Mouse (Mus musculus) limb, embryonic 10.5 days (tissue): ENCODE data around the gene Tep1. TPM values are rescaled to one million over a fixed set of nuclear protein-coding genes. Genes with fewer than 3 reads are reported as not detected.
"Not testable (repeated sequence)": the region's sequence is repeated elsewhere in the genome, so short reads cannot be mapped to it uniquely, and the experiment has no call there.

ENCODE experiments used
- DNase-seq: peaks from one replicate; pipeline ENCODE4 v3.0.0-alpha.2; 2017; ENCODE audit warnings: low spot score
- H3K27ac ChIP-seq: fragments of 300-500 bp; sonication (generic); 2 replicates; pipeline ENCODE4 v1.5.1; 2016; ENCODE audit warnings: mild to moderate bottlenecking
- H3K27me3 ChIP-seq: fragments of 300-500 bp; sonication (generic); 2 replicates; pipeline ENCODE4 v1.6.1; 2016; ENCODE audit warnings: low read depth, mild to moderate bottlenecking; ENCODE audit not compliant: poor library complexity, severe bottlenecking
- H3K36me3 ChIP-seq: fragments of 300-500 bp; sonication (generic); 2 replicates; pipeline ENCODE4 v1.6.1; 2016; ENCODE audit warnings: mild to moderate bottlenecking, moderate library complexity
- H3K4me1 ChIP-seq: fragments of 300-500 bp; sonication (generic); 2 replicates; pipeline ENCODE4 v1.6.1; 2016
- H3K4me3 ChIP-seq: fragments of 300-500 bp; sonication (generic); 2 replicates; pipeline ENCODE4 v1.5.1; 2016; ENCODE audit warnings: mild to moderate bottlenecking, moderate library complexity
- H3K9me3 ChIP-seq: fragments of 300-500 bp; sonication (generic); replicated peaks from 2 replicates; pipeline ENCODE4 v1.6.1; 2016; ENCODE audit warnings: mild to moderate bottlenecking
- WGBS: fragments of 180-500 bp; shearing (Covaris S2); methylation state at CpG from one replicate; pipeline ENCODE4 v1.1.7; 2016; 5-methylcytosine and 5-hydroxymethylcytosine counted together
- polyA plus RNA-seq: library from polyadenylated mRNA; unstranded; fragments of >200 nt; fragmentation: Nextera tagmentation; extraction: Ambion mirVana; gene quantifications from 2 replicates; pipeline ENCODE4 v1.2.1, GENCODE M21; 2016

The Tep1 gene
- polyA plus RNA-seq: 3.8 and 5.7 TPM in 2 replicates

GRCm38 (mm10) chr14:50869889-50870804 is at the start of gene Tep1:
Tep1 (minus strand) TSS chr14:50870560.
- peak within 1 kb of the TSS; percentile 67 for H3K4me3 ChIP-seq
- 6% methylated on average over 32 of the region's 32 CpGs for WGBS

GRCm38 (mm10) chr14:50911356-50911755 is 41.0 kb upstream of the Tep1 start:
- Histone ChIP-seq H3K36me3 (peaks cover 58% of the 10 kb centered on the region), H3K27me3 (no peaks in the 10 kb centered on the region), H3K4me3 (no peak overlapping the region), H3K4me1 (no peaks in the 10 kb centered on the region), H3K27ac (no peak overlapping the region), H3K9me3 (no peaks in the 10 kb centered on the region)
- 65% methylated on average over 3 of the region's 3 CpGs for WGBS
- no peak for DNase-seq

More at GRCm38 (mm10) chr14:50869889-50870804, at the start of gene Tep1:
- Histone ChIP-seq H3K27me3 (no peaks in the 10 kb centered on the region), H3K4me1 (peaks cover 10% of the 10 kb centered on the region; the same call in 1 of the 2 replicates), H3K9me3 (no peaks in the 10 kb centered on the region), H3K36me3 (no peaks in the 10 kb centered on the region), H3K27ac (peak within 1 kb of the TSS; percentile 88)
- peak; percentile 85 for DNase-seq

- peaks cover 8% of the 10 kb centered on the region for H3K4me1 ChIP-seq
- no peak for DNase-seq
- peaks cover 27% of the 10 kb centered on the region for H3K36me3 ChIP-seq
- H3K4me3 ChIP-seq: no peak overlapping the region
- no peaks in the 10 kb centered on the region for H3K27me3 ChIP-seq
- no peaks in the 10 kb centered on the region for H3K9me3 ChIP-seq
- no peak overlapping the region for H3K27ac ChIP-seq
- 84% methylated on average over 4 of the region's 4 CpGs for WGBS
These were observed 37.8 kb upstream of the Tep1 start for GRCm38 (mm10) chr14:50908126-50908525.

GRCm38 (mm10) chr14:50905327-50905726 is 35.0 kb upstream of the Tep1 start:
- not testable (repeated sequence) for H3K4me3 ChIP-seq, H3K27me3 ChIP-seq, H3K9me3 ChIP-seq, DNase-seq, H3K4me1 ChIP-seq, H3K27ac ChIP-seq, H3K36me3 ChIP-seq

GRCm38 (mm10) chr14:50904828-50905129 is 34.4 kb upstream of the Tep1 start:
- Histone ChIP-seq H3K36me3 (no peaks in the 10 kb centered on the region), H3K9me3 (no peaks in the 10 kb centered on the region), H3K4me1 (peaks cover 8% of the 10 kb centered on the region), H3K27ac (no peak overlapping the region), H3K4me3 (no peak overlapping the region), H3K27me3 (no peaks in the 10 kb centered on the region)
- no peak for DNase-seq
- 87% methylated on average over 4 of the region's 4 CpGs for WGBS

GRCm38 (mm10) chr14:50903973-50904827 is 33.8 kb upstream of the Tep1 start:
- WGBS: 4% methylated on average over 26 of the region's 26 CpGs
- Histone ChIP-seq H3K4me3 (peak overlapping the region; percentile 53), H3K27ac (peak overlapping the region; percentile 66; the same call in 1 of the 2 replicates), H3K36me3 (no peaks in the 10 kb centered on the region), H3K27me3 (no peaks in the 10 kb centered on the region), H3K4me1 (peaks cover 8% of the 10 kb centered on the region), H3K9me3 (no peaks in the 10 kb centered on the region)
- peak; percentile 66 for DNase-seq

- not testable (repeated sequence) for H3K9me3 ChIP-seq, H3K27ac ChIP-seq, H3K4me3 ChIP-seq, DNase-seq, H3K36me3 ChIP-seq
- peaks cover 32% of the 10 kb centered on the region for H3K27me3 ChIP-seq
- WGBS: 98% methylated on average over 2 of the region's 2 CpGs
- H3K4me1 ChIP-seq: peaks cover 13% of the 10 kb centered on the region
These were observed 27.6 kb upstream of the Tep1 start for GRCm38 (mm10) chr14:50897992-50898391.

GRCm38 (mm10) chr14:50897374-50897765 is 27.0 kb upstream of the Tep1 start, which contains the start of gene Klhl33:
Klhl33 (minus strand) TSS chr14:50897507.
- peaks cover 32% of the 10 kb centered on the region for H3K27me3 ChIP-seq
- peak within 1 kb of the TSS; percentile 46; the same call in 1 of the 2 replicates for H3K27ac ChIP-seq
- DNase-seq: no peak

GRCm38 (mm10) chr14:50896747-50897373 is 26.5 kb upstream of the Tep1 start:
- peaks cover 32% of the 10 kb centered on the region for H3K27me3 ChIP-seq
- H3K4me1 ChIP-seq: peaks cover 13% of the 10 kb centered on the region
- H3K4me3 ChIP-seq: peak overlapping the region; percentile 54
- H3K27ac ChIP-seq: peak overlapping the region; percentile 46; the same call in 1 of the 2 replicates
- H3K36me3 ChIP-seq: no peaks in the 10 kb centered on the region
- 16% methylated on average over 23 of the region's 23 CpGs for WGBS
- H3K9me3 ChIP-seq: no peaks in the 10 kb centered on the region
- DNase-seq: peak; percentile 31

More at GRCm38 (mm10) chr14:50897374-50897765, 27.0 kb upstream of the Tep1 start, which contains the start of gene Klhl33:
- peak within 1 kb of the TSS; percentile 54 for H3K4me3 ChIP-seq
- no peaks in the 10 kb centered on the region for H3K36me3 ChIP-seq
- peaks cover 13% of the 10 kb centered on the region for H3K4me1 ChIP-seq
- no peaks in the 10 kb centered on the region for H3K9me3 ChIP-seq
- WGBS: 51% methylated on average over 7 of the region's 7 CpGs

- peaks cover 32% of the 10 kb centered on the region for H3K27me3 ChIP-seq
- H3K4me1 ChIP-seq: peaks cover 13% of the 10 kb centered on the region
- peak overlapping the region; percentile 46; the same call in 1 of the 2 replicates for H3K27ac ChIP-seq
- WGBS: 21% methylated on average over 19 of the region's 19 CpGs
- peak; percentile 37 for DNase-seq
- peak overlapping the region; percentile 54 for H3K4me3 ChIP-seq
- H3K9me3 ChIP-seq: no peaks in the 10 kb centered on the region
- H3K36me3 ChIP-seq: no peaks in the 10 kb centered on the region
These were observed 25.8 kb upstream of the Tep1 start for GRCm38 (mm10) chr14:50895985-50896746.

- H3K9me3 ChIP-seq: no peaks in the 10 kb centered on the region
These were observed 25.0 kb upstream of the Tep1 start for GRCm38 (mm10) chr14:50895407-50895806.

More at GRCm38 (mm10) chr14:50895407-50895806, 25.0 kb upstream of the Tep1 start:
- DNase-seq: no peak
- no peak overlapping the region for H3K27ac ChIP-seq
- H3K27me3 ChIP-seq: peaks cover 32% of the 10 kb centered on the region
- H3K4me1 ChIP-seq: peaks cover 13% of the 10 kb centered on the region
- H3K4me3 ChIP-seq: no peak overlapping the region
- H3K36me3 ChIP-seq: no peaks in the 10 kb centered on the region
